Mouse (Mus musculus) spleen, adult 2 months (tissue): ENCODE data around the gene Appbp2.
"Not testable (repeated sequence)": the region's sequence is repeated elsewhere in the genome, so short reads cannot be mapped to it uniquely, and the experiment has no call there.

ENCODE experiments used
- CTCF ChIP-seq: fragments of 200-500 bp; IDR thresholded peaks from 2 replicates; pipeline ENCODE4 v1.5.1; 2011; ENCODE audit warnings: mild to moderate bottlenecking, inconsistent platforms; ENCODE audit not compliant: insufficient read depth, insufficient read length, insufficient replicate concordance; ENCODE audit errors: extremely low read depth
- POLR2A ChIP-seq: fragments of 200-500 bp; IDR thresholded peaks from 2 replicates; pipeline ENCODE4 v1.6.1; 2011; ENCODE audit warnings: low read depth, low read length, inconsistent platforms

DNA sequence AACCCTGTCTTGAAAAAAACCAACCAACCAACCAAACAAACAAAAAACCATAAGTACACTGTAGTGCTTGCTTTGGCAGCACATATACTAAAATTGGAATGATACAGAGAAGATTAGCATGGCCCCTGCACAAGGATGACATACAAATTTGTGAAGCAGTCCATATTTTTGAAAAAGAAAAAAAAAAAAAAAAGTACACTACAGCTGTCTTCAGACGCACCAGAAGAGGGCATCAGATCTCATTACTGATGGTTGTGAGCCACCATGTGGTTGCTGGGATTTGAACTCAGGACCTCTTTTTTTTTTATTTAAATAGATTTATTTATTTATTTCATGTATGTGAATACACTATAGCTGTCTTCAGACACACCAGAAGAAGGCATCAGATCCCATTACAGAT, 71.9 kb downstream of the Appbp2 start:
- not testable (repeated sequence) for TF ChIP-seq POLR2A, CTCF
